Mouse (Mus musculus) ovary, postnatal 14 days (tissue): ENCODE results near the gene Accsl.

ENCODE experiments used
- DNase-seq: peaks from one replicate; pipeline ENCODE4 v3.0.0; 2022; ENCODE audit warnings: low spot score

Accsl gene

DNA sequence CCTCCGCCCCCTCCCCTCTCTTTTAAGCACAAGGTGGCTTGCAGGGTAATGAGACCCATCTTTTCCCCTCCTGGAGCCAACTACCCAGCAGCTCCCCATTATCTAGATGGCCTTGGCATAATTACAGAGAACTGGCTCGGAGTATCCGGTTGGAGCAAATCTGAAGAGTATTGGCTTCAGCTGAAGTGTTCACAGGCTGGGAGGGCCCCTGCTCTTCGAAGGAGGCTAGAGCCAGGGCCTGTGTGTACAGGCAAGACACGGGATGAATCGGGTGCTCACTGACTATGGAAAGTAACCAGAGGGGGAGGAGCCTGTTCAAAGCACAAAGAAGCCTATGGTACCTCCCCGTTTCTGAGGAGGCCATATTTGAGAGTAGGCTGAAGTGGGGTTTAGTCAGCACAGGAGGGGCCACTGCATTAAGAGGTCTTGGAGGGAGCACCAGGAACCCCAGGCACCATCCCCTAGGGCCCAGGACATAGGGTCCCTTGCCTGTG is at the start of gene Accsl:
Gene Accsl, minus strand, starts transcription at position 51 of the 494 bp plus-strand sequence.
- no peak for DNase-seq

DNA sequence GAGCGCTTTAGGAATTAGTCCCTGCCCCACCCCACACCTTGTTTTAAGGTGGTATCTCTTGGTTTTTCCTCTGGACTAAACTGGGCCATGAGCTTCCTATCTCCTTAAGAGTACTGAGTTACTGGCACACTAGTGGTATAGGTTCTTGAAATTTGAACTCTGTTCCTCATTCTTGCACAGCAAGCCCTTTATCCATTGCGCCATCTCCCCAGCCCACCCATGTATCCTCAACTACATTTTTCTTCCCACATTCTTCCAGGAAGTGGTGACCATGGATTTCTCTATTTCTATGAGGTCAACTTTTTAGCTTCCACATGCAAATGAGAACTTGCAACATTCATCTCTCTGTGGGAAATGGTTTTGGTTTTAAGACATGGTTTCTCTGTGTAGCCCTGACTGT is 44.6 kb upstream of the Accsl start:
- DNase-seq, result no peak

DNA sequence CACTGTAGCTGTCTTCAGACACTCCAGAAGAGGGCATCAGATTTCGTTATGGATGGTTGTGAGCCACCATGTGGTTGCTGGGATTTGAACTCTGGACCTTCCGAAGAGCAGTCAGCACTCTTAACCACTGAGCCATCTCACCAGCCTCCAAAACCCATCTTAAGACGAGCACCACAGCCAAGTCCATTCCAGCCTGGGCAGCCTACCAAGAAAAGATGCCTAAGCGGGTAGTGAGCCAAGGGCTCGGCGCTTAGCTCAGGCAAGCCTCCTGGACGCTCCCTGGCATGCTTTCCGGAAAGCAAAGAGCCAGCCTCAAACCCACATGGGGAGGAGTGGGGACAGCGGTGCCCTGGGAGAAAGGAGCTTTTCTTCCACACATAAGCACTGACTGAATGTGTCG is 43.0 kb upstream of the Accsl start:
- DNase-seq, result peak; percentile 20

DNA sequence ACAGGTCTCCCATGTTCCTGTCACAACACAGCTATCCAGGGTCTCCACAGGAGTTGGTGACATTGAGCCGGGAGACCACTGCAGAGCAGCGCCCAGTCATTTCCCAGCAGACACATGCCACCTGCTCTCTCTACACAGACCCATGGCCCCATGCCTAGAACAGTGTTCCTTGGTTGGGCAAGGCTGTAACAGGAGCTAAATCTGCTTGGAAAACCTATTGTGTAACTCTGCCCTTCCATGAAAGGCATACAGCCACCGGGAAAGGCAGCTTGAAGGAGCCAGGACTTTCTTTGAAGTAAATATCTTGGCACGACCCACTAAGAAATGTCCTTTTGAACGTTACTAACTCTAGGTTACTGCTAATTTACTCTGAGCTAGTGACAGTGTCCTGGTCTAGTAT is 40.8 kb upstream of the Accsl start:
- DNase-seq, result no peak

DNA sequence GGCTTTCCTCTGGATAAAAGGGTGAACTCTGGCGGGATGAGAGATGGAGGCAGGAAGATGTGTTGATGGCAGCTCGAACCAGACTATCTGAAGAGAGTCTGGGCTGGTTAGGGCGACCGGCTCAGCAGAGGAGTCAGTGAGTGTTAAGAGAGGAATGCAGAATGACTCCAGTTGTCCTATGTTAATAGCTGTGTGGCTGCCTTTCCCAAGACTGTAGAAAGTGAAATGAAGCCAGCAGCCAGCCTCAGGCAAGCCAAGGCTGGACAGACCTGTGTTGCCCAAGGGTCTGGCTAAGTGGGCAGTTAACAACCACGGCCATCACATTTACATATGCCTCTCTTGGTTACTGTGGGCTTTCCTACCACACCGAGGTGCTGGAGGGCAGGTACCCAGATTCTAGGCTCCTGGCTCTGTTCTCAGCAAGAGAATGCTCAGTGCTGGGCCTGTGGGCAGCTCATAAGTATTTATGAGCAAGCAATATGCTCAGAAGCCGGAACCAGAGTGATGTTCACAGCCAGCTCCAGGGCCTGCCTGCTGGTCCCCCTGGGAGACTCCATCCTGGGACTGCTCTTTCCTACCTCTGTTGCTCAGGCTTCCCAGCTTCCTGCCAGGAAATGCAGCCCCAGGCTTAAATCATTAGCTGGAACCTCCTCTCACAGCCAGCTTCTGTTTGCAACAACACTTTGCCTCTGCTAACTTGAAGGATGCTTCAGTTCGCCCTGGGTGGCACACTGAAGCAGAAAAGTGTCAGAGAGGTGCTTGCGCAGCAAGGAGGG is 38.8 kb upstream of the Accsl start:
- DNase-seq, result no peak

DNA sequence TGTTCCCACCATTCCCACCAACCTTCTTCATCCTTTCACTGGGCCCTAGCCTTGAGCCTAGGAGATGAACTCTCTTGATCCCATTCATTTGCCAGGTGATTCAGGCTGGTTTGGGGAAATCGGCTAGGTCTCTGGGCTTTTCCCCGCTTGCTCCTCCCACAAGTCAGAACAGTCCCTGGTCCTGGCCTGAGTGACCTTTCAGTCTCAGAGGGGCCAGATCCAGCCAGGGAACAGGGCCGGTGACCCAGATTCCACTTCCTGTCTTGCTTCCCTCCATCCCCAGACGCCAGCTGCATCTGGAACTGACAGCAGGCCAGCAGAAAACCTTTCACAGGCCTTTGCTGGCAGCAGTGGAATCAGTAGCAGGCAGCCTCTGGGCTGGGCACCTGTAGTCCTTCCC is 37.4 kb upstream of the Accsl start:
- no peak for DNase-seq

DNA sequence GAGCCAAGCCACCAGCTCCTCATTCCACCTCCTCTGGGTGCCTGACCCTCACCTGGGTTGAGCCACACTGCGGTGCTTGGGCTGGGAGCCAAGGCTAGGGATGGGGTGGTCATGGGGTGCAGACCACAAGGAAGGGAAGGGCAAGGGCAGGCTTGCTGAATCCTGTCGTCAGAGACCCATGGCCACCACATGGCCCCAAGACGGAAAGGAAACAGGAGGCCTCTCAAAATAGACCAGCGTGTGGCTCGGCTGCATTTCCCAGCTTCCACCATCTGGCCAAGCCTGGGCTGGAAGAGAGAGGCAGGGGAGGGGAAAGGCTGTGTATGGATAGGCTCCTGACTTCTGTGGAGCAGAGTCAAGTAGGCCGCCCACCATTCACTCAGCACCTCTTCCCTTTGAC is 34.5 kb upstream of the Accsl start:
- DNase-seq, result no peak

DNA sequence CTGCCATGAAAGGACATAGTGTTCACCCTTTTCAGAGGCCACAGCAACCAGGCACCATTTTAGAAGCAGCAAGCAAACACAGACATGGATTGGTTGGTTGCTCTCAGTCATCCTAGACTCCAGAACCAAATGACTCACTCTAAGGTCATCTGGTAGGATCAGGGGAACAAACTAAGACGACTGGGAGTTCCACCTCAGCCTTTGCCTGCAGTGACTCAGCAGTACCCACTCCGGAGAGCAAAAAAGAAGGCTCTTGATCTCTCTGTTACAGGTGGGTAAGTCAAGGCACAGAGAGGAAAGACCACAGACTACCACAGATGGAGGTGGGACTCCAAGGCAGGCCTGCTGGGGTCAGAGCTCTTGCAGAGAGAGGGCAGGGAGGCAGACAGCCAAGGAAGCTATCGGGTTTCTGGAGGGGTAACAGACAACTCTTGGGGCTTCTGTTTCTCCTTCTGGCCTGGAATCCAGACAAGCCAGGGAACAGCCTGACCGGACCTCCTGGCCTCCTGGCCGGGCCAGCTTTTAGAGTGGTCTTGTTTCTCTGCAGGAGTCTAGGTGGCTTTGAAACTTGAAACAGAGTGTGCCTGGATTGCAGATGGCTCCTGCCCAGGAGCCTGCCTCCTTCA is 33.8 kb upstream of the Accsl start:
- no peak for DNase-seq

DNA sequence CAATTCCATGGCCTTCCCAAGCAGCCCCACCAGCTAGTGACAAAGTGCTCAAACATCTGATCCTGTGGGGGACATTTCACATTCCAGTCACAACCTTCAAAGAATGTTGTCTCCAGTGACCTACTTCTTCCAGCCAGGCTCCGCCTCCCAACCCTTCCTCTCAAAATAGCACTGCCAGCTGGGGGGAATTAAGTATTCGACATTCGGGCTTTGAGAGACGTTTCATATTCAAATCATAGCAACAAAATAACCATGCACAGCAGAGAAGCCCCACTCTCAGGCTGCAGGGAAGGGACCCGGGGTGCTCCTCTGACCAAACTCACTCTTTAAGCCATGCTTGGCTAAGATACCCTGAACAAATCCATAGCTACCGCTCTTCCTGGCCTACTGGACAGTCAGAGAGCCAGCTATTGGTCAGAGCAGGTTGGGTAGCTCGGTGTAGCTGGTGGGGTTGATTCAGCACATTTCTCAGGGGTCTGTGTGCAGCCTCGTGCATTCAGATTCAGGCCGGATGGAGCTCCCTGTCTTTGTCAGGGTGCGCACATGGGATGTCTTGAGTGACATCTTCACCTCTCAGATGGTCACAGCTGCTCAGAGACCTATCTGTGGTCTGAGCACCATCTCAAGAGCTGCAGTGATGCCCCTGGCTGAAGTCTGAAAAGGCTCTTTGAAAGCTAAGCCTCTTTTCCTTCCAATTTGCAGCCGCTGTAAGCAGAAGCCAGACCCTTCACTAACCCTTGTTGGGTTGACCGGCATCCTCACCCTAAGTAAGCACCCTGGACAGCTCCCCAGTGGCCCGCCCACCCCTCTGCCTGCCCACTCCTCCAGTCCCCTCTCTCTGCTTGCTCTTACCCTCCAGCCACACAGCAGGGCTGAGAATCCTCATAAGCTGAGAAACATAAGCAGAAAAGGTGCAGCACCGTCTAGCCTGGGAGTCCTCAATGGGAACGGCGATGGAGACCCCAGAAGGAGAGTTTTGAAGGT is 30.7 kb upstream of the Accsl start:
- no peak for DNase-seq

DNA sequence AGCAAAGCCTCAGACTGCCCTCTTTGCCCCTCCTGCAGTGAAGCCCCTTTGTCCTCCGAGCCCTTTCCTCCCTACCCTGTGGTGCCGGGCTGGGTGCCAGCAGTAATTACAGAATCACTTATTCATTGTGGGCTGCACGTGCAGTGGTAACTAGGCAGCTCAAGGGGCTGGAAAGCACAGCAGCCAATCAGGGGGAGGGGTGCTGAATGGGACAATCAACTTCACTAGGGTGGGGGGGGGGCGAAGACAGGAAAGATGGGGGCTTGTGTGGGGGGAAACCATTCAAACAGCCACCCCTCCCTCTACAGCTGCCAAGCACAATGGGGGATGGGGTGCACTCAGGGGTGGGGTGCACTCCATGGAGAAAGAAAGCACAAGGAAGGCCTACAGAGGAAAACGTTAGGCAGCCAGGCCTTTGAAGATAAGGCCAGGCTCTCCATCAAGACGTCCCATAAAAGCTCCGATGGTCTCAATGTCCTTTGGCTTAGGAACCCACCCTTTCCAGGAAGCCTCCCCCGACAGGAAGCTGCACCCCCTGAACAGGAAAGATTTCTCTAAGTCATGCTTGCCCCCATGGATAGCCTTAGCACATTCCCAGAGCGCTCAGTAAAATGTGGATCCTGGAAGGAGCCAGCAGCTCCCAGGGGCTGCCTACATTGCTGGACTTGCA is 22.8 kb upstream of the Accsl start:
- DNase-seq, result peak; percentile 29

DNA sequence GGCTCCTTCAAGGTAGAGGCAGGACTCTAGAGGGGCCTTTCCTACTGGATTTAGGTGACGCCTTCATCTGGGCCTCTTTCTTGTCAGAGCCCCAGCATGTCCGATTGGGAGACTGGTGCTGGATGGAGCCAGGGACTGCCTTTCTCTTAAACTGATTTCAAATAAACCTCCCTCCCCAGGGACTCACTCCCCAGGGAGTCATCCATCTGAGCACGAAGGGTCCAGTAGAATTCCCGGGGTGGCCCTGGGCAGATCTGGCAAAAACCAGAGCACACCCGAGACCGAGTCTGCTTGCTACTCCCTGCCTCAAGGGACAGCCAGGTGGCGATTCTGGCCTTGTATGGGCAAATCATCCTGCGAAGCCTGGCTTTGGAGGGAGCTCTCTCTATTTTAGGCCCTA is 21.2 kb upstream of the Accsl start:
- DNase-seq, result no peak

DNA sequence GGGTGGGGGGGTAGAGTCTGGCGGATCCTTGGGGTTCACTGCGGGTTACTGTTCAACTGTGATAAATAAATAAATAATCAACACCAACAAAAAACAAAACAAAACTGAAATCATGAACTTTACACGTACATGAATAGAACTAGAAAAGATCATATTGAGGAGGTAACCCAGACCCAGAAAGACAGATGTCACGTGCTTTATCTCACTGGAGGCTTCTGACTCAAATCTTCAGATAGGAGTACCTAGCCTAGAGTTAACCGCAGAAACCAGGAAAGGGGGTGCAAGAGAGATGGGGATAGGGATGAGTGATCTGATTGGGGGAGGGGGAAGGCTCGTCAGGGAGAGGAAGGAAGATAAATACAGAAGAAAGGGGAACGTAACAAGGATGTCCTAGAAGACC is 20.1 kb upstream of the Accsl start:
- DNase-seq, result no peak

DNA sequence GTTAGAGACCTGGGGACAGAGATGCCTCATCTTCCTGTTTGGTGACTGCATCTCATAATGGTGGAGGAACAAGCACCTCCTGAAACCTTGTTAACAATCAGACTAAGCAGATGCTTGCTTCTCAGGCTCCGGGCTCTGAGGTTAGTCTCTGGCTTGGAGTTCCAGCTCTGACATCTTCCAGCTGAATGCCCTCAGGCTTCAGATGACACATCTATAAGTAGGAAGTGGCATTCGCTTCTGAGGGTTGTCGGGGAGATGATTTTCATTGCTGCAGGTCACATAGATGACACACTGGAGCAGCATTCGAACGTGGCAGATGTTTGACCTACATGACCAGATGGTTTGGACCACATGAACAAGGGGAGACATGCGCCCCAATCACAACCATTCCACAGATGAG is 19.4 kb upstream of the Accsl start:
- no peak for DNase-seq

DNA sequence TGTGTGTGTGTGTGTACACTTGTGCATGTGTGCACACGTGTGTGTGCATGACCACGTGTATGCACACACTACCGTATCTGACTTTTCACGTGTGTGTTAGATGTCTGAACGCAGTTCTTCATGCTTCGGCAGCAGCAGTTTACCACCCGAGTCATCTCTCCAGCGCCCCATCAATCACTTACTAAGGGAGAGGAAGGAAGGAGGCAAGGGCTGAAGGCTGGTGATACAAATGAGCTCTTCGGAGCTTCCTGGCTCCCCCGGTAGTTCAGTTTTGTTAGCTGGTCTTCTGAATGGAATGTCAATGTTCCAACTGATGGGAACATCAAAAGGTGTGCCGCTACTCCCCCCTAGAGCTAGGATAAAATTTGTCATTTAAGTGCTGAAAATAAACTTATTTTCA is 18.3 kb upstream of the Accsl start:
- DNase-seq, result no peak

DNA sequence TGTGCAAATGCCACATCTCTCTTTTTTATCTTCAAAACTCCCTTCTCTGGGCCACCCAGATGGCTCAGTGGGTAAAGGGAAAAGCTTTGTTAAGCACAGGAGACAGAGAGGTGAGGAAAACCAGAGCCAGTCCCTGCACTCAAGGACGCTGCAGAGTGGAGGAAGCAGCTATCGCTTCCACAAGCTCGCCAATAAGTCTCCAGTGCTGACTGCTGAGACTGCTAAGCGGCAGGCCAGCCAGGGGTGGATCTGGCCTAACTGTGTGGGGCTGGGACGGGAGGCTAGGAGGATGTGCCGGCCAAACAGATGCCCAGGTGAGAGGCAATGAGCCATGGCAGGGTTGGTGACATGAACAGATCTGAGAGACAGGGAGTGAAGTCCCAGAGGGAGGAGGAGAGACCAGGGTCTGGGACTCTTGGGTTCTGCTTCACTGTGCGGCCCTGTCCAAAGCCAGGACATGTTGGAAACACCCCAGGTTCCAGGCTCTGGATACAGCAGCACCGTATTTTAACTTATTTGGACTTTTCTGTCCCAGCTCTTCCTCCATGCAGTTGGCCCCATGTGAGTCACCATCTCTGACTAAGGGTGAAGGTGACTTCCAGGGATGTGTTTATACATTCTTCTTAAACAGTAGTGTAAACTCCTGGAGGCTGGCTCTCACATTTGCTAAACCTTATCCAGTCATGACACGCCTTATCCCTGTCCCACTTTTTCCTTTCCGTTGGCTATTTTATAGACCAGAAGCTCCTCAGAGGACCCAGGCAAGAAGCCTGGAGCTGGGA is 17.2 kb upstream of the Accsl start:
- DNase-seq, result no peak

DNA sequence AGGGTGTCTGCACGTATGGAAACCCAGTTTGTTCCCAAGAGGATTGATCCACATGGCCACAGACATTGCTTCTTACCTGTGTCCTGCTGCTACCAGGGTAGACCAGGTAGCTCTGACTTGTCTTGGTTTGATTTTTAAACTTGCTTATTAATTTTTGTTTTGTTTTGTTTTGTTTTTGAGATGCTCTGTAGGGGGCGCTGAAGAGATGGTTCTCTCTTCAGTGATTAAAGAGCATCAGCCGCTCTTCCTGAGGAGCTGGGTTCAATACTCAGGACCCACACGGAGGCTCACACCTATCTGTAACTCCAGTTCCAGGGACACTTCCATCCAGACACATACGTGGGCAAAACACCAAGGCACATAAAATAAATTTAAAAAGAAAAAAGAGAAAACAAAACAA is 14.1 kb upstream of the Accsl start:
- DNase-seq, result no peak

DNA sequence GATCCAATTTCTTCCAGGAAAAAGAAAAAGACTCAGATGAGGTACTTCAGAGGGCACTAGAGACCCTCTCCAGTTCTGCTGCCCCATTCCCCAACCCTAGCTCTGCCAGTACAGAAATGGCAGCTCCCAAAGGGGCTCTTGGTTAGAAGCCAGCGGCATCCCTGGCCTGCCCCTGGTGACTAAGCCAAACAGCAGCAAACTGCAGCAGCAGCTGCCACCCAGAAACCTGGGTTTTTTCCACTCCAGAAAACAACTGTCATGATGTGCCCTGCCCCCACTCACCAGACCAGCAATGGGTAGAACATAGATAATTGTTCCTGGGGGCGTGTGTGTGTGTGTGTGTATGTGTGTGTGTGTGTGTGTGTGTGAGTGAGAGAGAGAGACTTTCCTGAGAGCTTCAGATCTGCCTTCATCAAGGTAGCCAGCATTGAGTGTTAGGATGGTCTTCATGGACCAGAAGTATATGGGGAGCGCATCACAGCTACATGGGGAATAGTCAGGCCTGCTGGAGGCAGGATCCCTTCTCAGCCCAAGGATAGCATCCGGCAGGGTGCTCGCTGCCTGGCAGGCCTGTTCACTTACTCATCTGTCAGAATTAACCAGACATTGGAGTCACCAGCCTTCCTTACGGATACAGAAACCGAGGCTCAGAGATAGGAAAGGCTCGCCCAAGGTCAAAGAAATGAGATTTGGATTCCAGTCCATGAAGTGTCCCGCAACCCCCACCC is 12.8 kb upstream of the Accsl start:
- DNase-seq, result no peak

DNA sequence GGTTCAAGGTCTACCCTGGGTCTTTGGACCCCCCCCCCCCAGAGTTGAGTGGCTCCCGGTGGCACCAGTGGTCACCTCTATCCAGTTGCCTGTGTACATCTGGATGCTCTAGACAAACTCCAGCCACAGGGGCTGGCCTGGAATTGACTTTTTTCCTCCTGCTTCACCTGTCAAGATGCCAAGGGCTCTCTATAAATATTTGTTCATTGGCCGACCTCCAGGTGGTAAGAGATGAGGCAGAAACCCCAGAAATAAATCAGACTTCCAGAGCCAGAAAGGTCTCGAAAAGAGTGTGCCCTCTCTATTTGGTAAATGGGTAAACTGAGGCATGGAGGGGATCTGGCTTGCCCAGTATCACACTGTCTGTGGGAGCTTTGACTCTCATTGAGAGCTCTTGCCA is 12.0 kb upstream of the Accsl start:
- DNase-seq, result no peak

DNA sequence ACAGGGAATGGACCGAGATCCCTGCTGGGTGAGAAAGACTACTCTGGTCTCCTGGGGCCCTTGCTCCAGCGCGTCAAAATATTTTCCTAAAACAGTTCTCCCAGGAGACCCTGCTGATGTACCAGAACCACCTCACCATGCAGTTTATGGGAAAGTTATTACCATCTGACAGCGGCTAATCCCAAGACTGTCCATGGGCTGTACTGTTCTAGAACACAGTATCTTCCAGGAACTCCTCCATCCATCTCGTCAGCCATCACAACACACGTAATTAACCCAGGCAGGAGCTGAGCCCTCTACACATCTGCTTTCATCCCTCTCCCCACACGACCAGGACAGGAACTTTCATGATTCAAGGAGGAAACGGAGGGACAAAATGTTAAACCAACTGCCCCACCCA is 11.5 kb upstream of the Accsl start:
- DNase-seq, result no peak

DNA sequence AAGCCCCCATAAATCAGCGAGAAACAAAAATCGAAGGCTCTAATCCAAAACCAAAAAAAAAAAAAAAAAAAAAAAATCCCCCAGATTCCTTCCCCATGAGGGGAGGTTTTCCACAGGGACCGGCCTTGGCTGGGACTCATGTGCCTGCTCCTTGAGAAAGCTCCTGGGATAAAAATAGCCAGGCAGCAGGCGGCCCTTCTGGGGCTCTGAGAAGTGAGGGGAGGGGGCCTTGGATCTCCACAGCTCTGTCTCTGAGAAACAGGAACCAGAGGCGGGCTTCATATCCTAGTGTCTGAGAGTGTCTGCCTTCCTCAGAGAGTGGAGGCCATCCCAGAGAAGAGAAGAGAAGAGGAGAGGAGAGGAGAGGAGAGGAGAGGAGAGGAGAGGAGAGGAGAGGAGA is 8.0 kb upstream of the Accsl start:
- DNase-seq, result no peak

DNA sequence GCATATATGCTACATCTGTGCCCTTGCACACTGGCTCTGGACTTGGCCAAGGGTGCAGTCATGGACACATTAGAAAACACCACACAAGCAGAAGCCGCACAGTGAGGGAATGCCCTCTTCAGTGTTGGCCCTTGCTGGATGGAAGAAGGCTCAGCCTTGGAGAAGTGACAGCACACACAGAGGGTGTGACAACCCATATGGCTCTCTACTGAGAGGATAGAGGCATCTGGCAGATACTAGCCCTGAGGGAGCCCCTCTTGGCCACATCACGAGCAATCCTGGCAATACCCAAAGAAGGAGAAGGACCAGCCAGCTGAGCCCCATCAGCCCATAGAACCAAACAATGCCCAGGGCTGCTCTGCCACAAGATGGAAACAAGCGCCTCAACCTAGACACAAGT is 5.6 kb upstream of the Accsl start:
- no peak for DNase-seq
